Mouse (Mus musculus): ENCODE data around the gene Rufy2. TPM values are rescaled to one million over a fixed set of nuclear protein-coding genes. Genes with fewer than 3 reads are reported as not detected.

The Rufy2 gene
- 0.62 and 0.78 TPM in 2 replicates for polyA plus RNA-seq (2012)

- TF ChIP-seq GATA1 (IDR thresholded peaks at IDR 0.05; ENCODE audit: low read length) = no peak
Measured at GRCm38 (mm10) chr10:62980039-62980954, at the start of gene Rufy2. Gene Rufy2, plus strand, starts transcription at chr10:62980223.

- no peak for TF ChIP-seq GATA1 (IDR thresholded peaks at IDR 0.05; ENCODE audit: low read length)
Measured at GRCm38 (mm10) chr10:62932381-62932780, 47.6 kb upstream of the Rufy2 start.

GRCm38 (mm10) chr10:62944975-62945580 is 34.9 kb upstream of the Rufy2 start:
- TF ChIP-seq GATA1 (IDR thresholded peaks at IDR 0.05; ENCODE audit: low read length) = no peak

- TF ChIP-seq GATA1 (IDR thresholded peaks at IDR 0.05; ENCODE audit: low read length) = no peak
Measured at GRCm38 (mm10) chr10:62946738-62947471, 33.1 kb upstream of the Rufy2 start, which contains the start of gene Dna2. Gene Dna2, plus strand, starts transcription at chr10:62947026.

- TF ChIP-seq GATA1 (IDR thresholded peaks at IDR 0.05; ENCODE audit: low read length) = no peak
Measured at GRCm38 (mm10) chr10:62948551-62948950, 31.5 kb upstream of the Rufy2 start.

- no peak for TF ChIP-seq GATA1 (IDR thresholded peaks at IDR 0.05; ENCODE audit: low read length)
Measured at GRCm38 (mm10) chr10:62963956-62964355, 16.1 kb upstream of the Rufy2 start.

GRCm38 (mm10) chr10:62965796-62966195 is 14.2 kb upstream of the Rufy2 start:
- no peak for TF ChIP-seq GATA1 (IDR thresholded peaks at IDR 0.05; ENCODE audit: low read length)

- TF ChIP-seq GATA1 (IDR thresholded peaks at IDR 0.05; ENCODE audit: low read length) = no peak
Measured at GRCm38 (mm10) chr10:62966291-62966690, 13.7 kb upstream of the Rufy2 start.

GRCm38 (mm10) chr10:62971821-62972220 is 8.2 kb upstream of the Rufy2 start:
- no peak for TF ChIP-seq GATA1 (IDR thresholded peaks at IDR 0.05; ENCODE audit: low read length)

- TF ChIP-seq GATA1 (IDR thresholded peaks at IDR 0.05; ENCODE audit: low read length) = no peak
Measured at GRCm38 (mm10) chr10:62979667-62980038, 370 bp upstream of the Rufy2 start.

- TF ChIP-seq GATA1 (IDR thresholded peaks at IDR 0.05; ENCODE audit: low read length) = no peak
Measured at GRCm38 (mm10) chr10:62984072-62984471, 4.0 kb downstream of the Rufy2 start.

GRCm38 (mm10) chr10:62984495-62984894 is 4.5 kb downstream of the Rufy2 start:
- no peak for TF ChIP-seq GATA1 (IDR thresholded peaks at IDR 0.05; ENCODE audit: low read length)

- no peak for TF ChIP-seq GATA1 (IDR thresholded peaks at IDR 0.05; ENCODE audit: low read length)
Measured at GRCm38 (mm10) chr10:62987341-62987740, 7.3 kb downstream of the Rufy2 start.

GRCm38 (mm10) chr10:62990636-62991035 is 10.6 kb downstream of the Rufy2 start:
- TF ChIP-seq GATA1 (IDR thresholded peaks at IDR 0.05; ENCODE audit: low read length) = no peak

- TF ChIP-seq GATA1 (IDR thresholded peaks at IDR 0.05; ENCODE audit: low read length) = no peak
Measured at GRCm38 (mm10) chr10:62993991-62994390, 14.0 kb downstream of the Rufy2 start.

- no peak for TF ChIP-seq GATA1 (IDR thresholded peaks at IDR 0.05; ENCODE audit: low read length)
Measured at GRCm38 (mm10) chr10:63000584-63000983, 20.6 kb downstream of the Rufy2 start.
